Mouse (Mus musculus) midbrain, embryonic 14.5 days (tissue): Measurements from ENCODE around the gene Mecp2. TPM values are rescaled to one million over a fixed set of nuclear protein-coding genes. Genes with fewer than 3 reads are reported as not detected.

Source experiments
- ATAC-seq: fragments of 200-750 bp; cut with Nextera tagmentation; 2 replicates; pipeline ENCODE4 v1.8.0; 2017; ENCODE audit warnings: moderate number of reproducible peaks, moderate library complexity; ENCODE audit not compliant: low FRiP score, low TSS enrichment
- DNase-seq: peaks from one replicate; pipeline ENCODE4 v3.0.0-alpha.2; 2015
- H3K27ac ChIP-seq: fragments of 300-500 bp; sonication (generic); replicated peaks from 2 replicates; pipeline ENCODE4 v1.5.1; 2014; ENCODE audit warnings: mild to moderate bottlenecking, low read depth, low read length, moderate library complexity
- H3K27me3 ChIP-seq: fragments of 300-500 bp; sonication (generic); 2 replicates; pipeline ENCODE4 v1.6.1; 2014; ENCODE audit warnings: low read length, control low read depth, mixed read lengths; ENCODE audit not compliant: control insufficient read depth, insufficient read depth
- H3K36me3 ChIP-seq: fragments of 300-500 bp; sonication (generic); 2 replicates; pipeline ENCODE4 v1.6.1; 2014; ENCODE audit warnings: low read length, control low read depth; ENCODE audit not compliant: control insufficient read depth, insufficient read depth
- H3K4me1 ChIP-seq: fragments of 300-500 bp; sonication (generic); 2 replicates; pipeline ENCODE4 v1.6.1; 2014; ENCODE audit warnings: mild to moderate bottlenecking, antibody characterized with exemption, low read length, control low read depth; ENCODE audit not compliant: control insufficient read depth, insufficient read depth
- H3K4me2 ChIP-seq: fragments of 300-500 bp; sonication (generic); 2 replicates; pipeline ENCODE4 v1.6.1; 2014; ENCODE audit warnings: mild to moderate bottlenecking, low read length, moderate library complexity
- H3K4me3 ChIP-seq: fragments of 300-500 bp; sonication (generic); replicated peaks from 2 replicates; pipeline ENCODE4 v1.5.1; 2014; ENCODE audit warnings: low read depth, low read length
- H3K9ac ChIP-seq: fragments of 300-500 bp; sonication (generic); replicated peaks from 2 replicates; pipeline ENCODE4 v1.6.1; 2014; ENCODE audit warnings: mild to moderate bottlenecking, low read length, moderate library complexity
- H3K9me3 ChIP-seq: fragments of 300-500 bp; sonication (generic); 2 replicates; pipeline ENCODE4 v1.6.1; 2016; ENCODE audit warnings: low read length, control low read depth, mixed read lengths; ENCODE audit not compliant: control insufficient read depth
- WGBS: fragments of 180-500 bp; shearing (Covaris S2); extraction: QIAGEN DNeasy Blood & Tissue Kit; methylation state at CpG from one replicate; pipeline ENCODE4 v1.1.7; 2014; 5-methylcytosine and 5-hydroxymethylcytosine counted together
- polyA plus RNA-seq: library from polyadenylated mRNA; unstranded; fragments of >200 nt; fragmentation: Nextera tagmentation; extraction: Ambion mirVana; gene quantifications from 2 replicates; pipeline ENCODE4 v1.2.1, GENCODE M21; 2014

Gene Mecp2
- polyA plus RNA-seq, 1 experiment from 2014 or later = 19.4 TPM

DNA sequence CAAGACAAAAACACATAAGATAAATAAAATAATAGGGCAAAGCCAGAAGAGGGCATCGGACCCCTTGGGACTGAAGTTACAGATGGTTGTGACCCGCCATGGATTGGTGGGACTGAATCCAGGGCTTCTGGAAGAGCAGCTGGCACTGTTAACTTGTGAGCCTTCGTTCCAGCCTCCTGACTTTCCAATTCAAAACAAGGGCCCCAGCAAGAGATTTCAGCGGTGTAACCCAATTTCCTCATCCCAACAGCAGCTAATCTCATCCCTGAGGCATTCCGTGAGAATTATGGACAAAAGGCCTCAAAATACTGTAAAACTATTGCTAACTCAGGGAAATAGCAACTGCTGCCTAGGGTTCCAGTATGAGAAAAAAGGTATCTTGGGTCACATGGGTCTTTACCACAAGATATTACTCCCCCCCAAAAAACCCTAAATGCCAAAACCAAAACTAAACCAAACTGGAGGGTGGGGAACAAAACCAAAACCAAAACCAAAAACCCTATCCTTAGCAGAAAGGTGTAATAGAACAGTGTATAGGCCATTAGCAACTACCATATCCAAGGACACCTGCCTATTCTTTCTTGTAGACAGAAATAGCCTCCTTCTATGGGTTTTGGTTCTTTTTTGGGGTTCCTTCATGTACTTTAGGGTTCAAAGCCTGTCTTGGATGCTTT is 97.3 kb downstream of the Mecp2 start:
- H3K4me2 ChIP-seq = no peak overlapping the region
- 78% methylated on average over 5 of the region's 5 CpGs for WGBS
- no peak overlapping the region for H3K9ac ChIP-seq
- ATAC-seq = no peak
- no peak overlapping the region for H3K4me3 ChIP-seq
- DNase-seq = no peak
- no peak overlapping the region for H3K27ac ChIP-seq
- peaks cover 33% of the 10 kb centered on the region for H3K36me3 ChIP-seq
- H3K4me1 ChIP-seq = no peaks in the 10 kb centered on the region
- no peaks in the 10 kb centered on the region for H3K27me3 ChIP-seq
- no peaks in the 10 kb centered on the region for H3K9me3 ChIP-seq

- Histone ChIP-seq H3K27me3 (no peaks in the 10 kb centered on the region), H3K27ac (no peak overlapping the region), H3K36me3 (peaks cover 11% of the 10 kb centered on the region), H3K4me2 (no peak overlapping the region), H3K4me1 (no peaks in the 10 kb centered on the region), H3K4me3 (no peak overlapping the region), H3K9ac (no peak overlapping the region), H3K9me3 (no peaks in the 10 kb centered on the region)
- WGBS = 75% methylated on average over 1 of the region's 1 CpGs
- ATAC-seq (no peak), DNase-seq (no peak)
Observed at GRCm38 (mm10) chrX:74030000-74030399, 105.2 kb downstream of the Mecp2 start.

DNA sequence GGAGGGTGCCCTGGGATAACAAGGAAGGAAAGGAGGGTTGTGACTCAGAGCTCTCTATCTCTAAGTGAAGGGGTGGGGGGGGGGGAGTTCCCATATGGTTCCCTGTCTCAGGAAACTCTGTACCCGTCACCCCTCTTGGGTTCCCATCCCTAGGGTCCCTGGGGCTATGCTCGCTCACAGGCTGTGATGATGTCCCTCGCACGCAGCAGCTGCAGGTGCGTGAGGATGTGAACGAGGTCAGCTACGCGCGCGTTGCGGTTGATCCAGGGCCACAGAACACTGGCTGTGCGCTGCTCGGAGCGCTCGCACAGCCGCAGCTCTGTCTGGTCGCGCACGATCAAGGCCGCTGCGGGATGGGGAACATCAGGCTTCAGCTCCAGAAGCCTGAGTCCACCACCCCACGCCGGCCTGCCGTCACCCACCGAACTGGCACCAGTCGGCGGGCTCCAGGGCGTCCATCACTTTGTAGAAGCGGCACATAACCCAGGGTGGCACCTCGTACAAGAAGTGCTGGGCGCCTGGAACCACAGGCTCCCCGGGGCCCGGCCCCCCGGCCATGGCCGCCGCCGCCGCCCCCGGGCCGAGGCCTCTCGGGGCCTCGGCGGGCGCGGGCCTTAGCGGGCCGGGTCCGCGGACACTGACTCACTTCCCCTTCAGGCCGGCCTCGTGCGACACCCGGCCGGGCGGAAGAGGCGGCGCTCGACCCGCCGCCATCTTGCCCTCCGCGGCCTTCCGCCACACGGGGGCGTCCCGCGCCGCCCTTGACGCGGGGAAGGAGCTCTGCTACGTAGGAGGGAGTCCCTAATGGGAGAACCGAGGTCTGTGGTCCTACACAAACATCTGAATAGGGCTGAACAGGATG is 111.7 kb downstream of the Mecp2 start, which contains the start of gene Irak1:
Irak1 (minus strand) TSS at position 731 of the 862 bp plus-strand sequence.
- DNase-seq = peak; percentile 86
- 22% methylated on average over 61 of the region's 72 CpGs for WGBS
- 0 out of 2 replicates have a peak, but pooled peaks cover 5% of the 10 kb centered on the region for H3K36me3 ChIP-seq

GRCm38 (mm10) chrX:74022795-74023187 is 112.4 kb downstream of the Mecp2 start:
- peak; percentile 11 for DNase-seq
- peak overlapping the region; percentile 54 for H3K4me3 ChIP-seq
- peak overlapping the region; percentile 86 for H3K27ac ChIP-seq
- WGBS = 28% methylated on average over 6 of the region's 6 CpGs
- H3K9ac ChIP-seq = peak overlapping the region; percentile 70
- H3K9me3 ChIP-seq = no peaks in the 10 kb centered on the region
- no peaks in the 10 kb centered on the region for H3K4me1 ChIP-seq
- H3K27me3 ChIP-seq = no peaks in the 10 kb centered on the region
- ATAC-seq = no peak
- H3K4me2 ChIP-seq = peak overlapping the region; percentile 60
- peaks cover 11% of the 10 kb centered on the region; the same call in 1 of the 2 replicates for H3K36me3 ChIP-seq

More for the DNA sequence above, 111.7 kb downstream of the Mecp2 start, which contains the start of gene Irak1:
- H3K4me3 ChIP-seq = peak within 1 kb of the TSS; percentile 54
- H3K9ac ChIP-seq = peak within 1 kb of the TSS; percentile 70
- ATAC-seq = peak; percentile 86
- H3K27ac ChIP-seq = peak within 1 kb of the TSS; percentile 86
- H3K27me3 ChIP-seq = no peaks in the 10 kb centered on the region
- H3K4me2 ChIP-seq = peak within 1 kb of the TSS; percentile 60
- H3K9me3 ChIP-seq = no peaks in the 10 kb centered on the region
- no peaks in the 10 kb centered on the region for H3K4me1 ChIP-seq

DNA sequence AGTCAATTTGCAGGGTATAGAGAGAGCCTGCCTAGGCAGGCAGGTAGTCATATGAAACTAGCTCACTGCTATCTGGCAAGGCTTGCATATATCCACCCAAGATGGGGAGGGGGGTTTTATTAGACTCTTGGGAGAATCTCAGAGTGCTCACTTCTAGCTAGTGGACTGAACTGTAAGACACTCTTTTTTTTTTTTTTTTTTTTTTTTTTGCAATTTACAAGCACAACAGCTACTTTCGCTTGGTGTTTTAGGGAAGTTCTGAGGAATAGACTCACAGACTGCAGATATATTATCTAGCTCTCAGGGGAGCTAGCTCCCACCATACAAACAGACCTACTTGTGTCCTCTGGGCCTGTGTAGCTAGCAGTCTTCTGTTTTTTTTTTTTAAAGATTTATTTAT is 120.6 kb downstream of the Mecp2 start:
- ATAC-seq = no peak
- peaks cover 19% of the 10 kb centered on the region; the same call in 1 of the 2 replicates for H3K36me3 ChIP-seq
- no peaks in the 10 kb centered on the region for H3K27me3 ChIP-seq
- no peak overlapping the region for H3K4me2 ChIP-seq
- H3K27ac ChIP-seq = no peak overlapping the region
- no peak overlapping the region for H3K4me3 ChIP-seq
- no peak overlapping the region for H3K9ac ChIP-seq
- WGBS = 80% methylated on average over 1 of the region's 1 CpGs
- no peaks in the 10 kb centered on the region for H3K9me3 ChIP-seq
- no peaks in the 10 kb centered on the region for H3K4me1 ChIP-seq
- DNase-seq = no peak

DNA sequence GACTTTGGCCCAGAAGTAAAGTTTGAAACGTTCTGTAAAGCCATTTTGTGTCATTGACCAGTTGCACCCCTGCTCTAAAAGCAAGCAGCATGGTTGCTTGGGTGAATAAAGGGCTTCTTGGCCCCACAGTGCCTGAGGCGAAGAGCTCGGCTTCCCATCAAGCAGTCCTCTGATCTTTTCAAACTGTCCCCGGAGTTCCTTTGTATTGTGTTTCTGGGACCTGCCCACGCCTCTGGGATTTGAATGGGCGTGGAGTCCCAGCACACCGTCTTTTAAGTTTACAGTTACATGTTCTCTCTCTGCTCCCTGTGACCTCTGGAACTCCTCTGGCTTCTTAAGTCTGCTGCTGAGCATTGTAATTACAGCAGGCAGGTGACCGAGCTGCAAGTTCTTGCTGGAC is 127.1 kb downstream of the Mecp2 start:
- H3K4me1 ChIP-seq = no peaks in the 10 kb centered on the region
- no peak overlapping the region for H3K4me3 ChIP-seq
- H3K36me3 ChIP-seq = no peaks in the 10 kb centered on the region
- H3K9ac ChIP-seq = no peak overlapping the region
- H3K9me3 ChIP-seq = no peaks in the 10 kb centered on the region
- H3K27me3 ChIP-seq = no peaks in the 10 kb centered on the region
- no peak overlapping the region for H3K27ac ChIP-seq
- 30% methylated on average over 8 of the region's 8 CpGs for WGBS
- H3K4me2 ChIP-seq = no peak overlapping the region
- no peak for ATAC-seq
- DNase-seq = peak; percentile 7

- Histone ChIP-seq H3K27me3 (no peaks in the 10 kb centered on the region), H3K4me1 (no peaks in the 10 kb centered on the region), H3K9ac (no peak overlapping the region), H3K4me2 (no peak overlapping the region), H3K9me3 (no peaks in the 10 kb centered on the region), H3K36me3 (no peaks in the 10 kb centered on the region), H3K4me3 (no peak overlapping the region), H3K27ac (no peak overlapping the region)
- WGBS = 66% methylated on average over 21 of the region's 21 CpGs
- DNase-seq (peak; percentile 33), ATAC-seq (no peak)
Observed at GRCm38 (mm10) chrX:74006401-74006800, 128.8 kb downstream of the Mecp2 start.

GRCm38 (mm10) chrX:74003644-74004043 is 131.5 kb downstream of the Mecp2 start:
- Histone ChIP-seq H3K9me3 (no peaks in the 10 kb centered on the region), H3K9ac (no peak overlapping the region), H3K4me2 (no peak overlapping the region), H3K4me3 (no peak overlapping the region), H3K36me3 (no peaks in the 10 kb centered on the region), H3K27me3 (no peaks in the 10 kb centered on the region), H3K4me1 (0 out of 2 replicates have a peak, but pooled peaks cover 4% of the 10 kb centered on the region), H3K27ac (no peak overlapping the region)
- 71% methylated on average over 2 of the region's 2 CpGs for WGBS
- DNase-seq (no peak), ATAC-seq (no peak)
